Mouse (Mus musculus) lung, postnatal 25 days (tissue): Measurements from ENCODE around the gene Runx2.

ENCODE experiments used
- DNase-seq: peaks from one replicate; pipeline ENCODE4 v3.0.0; 2022; ENCODE audit warnings: low spot score

The Runx2 gene

DNA sequence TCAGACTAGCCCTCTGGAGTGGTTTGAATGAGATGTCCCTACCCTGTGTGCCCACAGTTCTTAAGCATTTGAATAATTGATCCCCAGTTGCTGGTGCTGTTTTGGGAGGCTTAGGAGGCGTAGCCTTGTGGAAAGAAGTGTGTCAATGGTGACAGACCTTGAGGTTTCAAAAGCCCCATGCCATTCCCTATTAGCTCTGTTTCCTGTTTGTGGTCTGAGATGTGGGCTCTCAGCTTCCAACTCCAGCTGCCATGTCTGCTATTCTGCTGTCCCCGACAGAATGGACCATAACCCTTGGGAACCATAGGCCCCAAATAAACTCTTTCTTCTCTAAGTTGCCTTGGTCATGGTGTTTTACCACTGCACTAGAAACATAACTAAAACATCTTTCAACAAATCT, 194.1 kb downstream of the Runx2 start:
- no peak for DNase-seq

GRCm38 (mm10) chr17:44618691-44619090, 195.9 kb downstream of the Runx2 start:
- no peak for DNase-seq

GRCm38 (mm10) chr17:44618175-44618574, 196.4 kb downstream of the Runx2 start:
- peak; percentile 39 for DNase-seq

DNA sequence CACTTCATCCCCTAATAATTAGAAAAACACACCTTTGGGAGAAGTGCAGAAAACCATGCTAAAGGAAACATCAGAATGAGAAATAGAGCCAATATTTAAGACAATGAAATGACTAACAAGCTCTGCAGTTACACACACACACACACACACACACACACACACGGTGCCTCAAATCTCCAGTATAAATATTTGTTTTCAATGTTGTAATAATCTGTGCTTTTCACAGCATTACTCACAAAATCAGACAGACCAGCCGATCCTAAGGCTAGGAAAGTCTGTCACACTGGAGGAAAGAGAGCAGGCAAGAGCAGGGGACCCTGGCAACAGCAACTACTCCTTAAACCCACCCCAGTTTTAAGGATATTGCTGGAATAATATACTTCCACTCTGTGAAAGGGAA, 196.9 kb downstream of the Runx2 start:
- no peak for DNase-seq

DNA sequence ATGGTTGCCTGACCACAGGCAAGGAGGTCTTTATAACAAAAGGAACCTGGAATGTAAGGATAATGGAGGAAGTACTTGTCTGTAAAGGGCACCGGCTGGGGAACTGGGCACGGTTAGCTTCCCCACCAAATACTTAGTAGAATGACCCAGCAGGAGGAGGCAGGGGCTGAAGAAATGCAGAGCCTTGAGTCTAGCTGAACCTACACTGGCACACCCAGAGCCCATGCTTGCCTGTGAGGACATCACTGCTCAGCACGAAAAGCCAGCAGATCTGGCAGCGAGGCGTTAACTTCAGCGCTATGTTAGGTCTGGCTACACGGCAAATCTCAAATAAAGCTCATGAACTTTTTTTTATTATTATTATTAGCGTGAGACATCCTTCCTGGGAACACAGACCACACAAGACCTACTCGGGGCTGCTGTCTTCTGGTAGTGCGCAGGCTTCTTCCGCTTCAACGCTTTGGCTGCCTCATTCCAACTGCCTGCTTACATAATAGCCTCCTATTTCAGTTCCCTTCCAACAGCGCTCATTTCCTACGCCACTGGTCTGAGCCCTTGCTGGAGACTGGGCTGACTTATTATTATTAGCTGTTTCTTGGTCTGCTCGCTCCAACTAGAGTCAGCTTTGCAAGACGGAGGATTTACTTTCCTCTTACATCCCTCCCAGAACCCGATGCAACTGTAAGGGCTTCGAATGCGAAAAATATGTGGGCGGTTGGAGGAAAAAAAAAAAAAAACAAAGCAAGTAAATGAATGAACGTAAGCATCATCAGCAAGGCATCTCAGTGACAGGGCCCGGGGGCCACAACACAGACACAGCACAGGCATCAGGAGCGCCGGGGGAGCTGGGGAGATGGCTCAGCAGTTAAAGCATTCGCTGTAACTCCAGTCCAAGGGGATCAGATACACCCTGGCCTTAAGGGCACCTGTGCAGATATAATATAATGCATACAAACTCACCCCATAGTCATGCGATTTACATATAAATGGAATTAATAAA, 200.6 kb downstream of the Runx2 start:
- peak; percentile 39 for DNase-seq

DNA sequence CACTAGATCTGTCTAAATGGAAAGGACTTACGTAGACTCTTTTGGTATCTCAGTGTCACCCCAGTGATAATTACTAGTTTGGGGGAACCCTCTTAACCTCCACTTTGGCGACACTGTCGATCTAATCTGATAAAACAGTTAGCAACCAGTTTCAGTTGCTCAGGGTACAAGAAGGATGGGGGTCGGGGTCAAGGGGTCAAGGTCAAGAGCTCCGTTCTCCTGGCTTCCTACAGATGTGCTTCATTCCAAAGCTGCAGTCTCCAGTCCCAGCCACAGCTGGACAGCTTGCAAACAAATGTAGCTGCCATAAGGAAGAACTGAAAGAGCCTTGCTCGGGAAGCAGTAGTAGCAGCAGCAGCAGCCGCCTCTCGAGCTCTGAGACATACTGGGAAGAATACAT, 202.0 kb downstream of the Runx2 start:
- DNase-seq = no peak

DNA sequence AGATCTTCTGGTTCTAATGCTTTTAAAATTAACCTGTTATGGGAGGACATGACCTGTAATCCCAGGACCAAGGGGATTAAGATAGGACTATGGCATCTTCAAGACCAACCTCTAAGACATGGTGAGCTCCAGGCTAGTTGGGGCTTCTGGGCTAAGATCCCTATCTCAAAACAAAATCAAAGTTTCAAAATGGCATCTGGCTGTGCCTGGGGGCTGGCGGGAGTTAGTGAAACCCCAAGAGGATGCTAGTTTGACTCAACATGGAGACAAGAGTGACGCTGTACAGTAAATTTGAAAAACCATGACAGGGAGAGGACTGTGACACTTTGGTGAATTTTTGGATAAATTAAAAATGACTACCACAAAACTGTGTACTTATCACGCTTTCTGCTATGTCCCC, 202.6 kb downstream of the Runx2 start:
- no peak for DNase-seq

GRCm38 (mm10) chr17:44611543-44611942, 203.1 kb downstream of the Runx2 start:
- no peak for DNase-seq

GRCm38 (mm10) chr17:44610828-44611227, 203.8 kb downstream of the Runx2 start:
- DNase-seq = no peak

DNA sequence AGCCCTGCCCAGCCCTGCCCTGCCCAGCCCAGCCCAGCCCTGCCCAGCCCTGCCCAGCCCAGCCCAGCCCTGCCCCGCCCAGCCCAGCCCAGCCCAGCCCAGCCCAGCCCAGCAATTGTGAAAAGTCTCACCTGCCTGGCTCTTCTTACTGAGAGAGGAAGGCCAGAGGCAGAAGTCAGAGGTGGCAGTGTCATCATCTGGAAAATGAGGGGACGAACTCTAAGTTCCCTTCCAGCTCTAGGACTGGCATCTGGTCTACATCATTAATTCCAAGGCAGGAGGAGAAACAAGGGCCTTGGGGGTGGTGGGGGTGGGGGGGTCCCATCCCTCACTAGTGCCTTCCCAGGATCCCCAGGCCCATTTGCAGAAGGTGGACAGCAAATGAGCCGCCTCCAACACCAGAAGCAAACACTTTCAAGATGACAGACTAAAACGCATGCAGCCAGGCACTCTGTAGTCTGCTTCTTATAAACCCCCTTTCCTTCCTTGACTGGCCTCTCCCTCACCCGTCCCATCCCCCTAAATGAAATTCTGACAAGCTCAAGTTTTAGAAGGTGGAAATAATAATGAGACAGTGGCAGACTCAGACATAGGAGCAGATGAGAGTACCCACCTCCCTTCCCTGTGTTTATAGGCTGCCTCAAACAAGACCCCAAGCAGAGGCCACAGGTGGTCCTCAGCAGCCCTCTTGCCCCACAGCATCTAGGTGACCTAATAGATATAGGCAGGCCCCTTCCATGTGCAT, 204.5 kb downstream of the Runx2 start:
- DNase-seq = no peak

GRCm38 (mm10) chr17:44609356-44609755, 205.2 kb downstream of the Runx2 start:
- no peak for DNase-seq

GRCm38 (mm10) chr17:44608907-44609306, 205.7 kb downstream of the Runx2 start:
- no peak for DNase-seq

- DNase-seq = no peak
These were observed 207.2 kb downstream of the Runx2 start for GRCm38 (mm10) chr17:44607383-44607782.

- DNase-seq = no peak
These were observed 208.4 kb downstream of the Runx2 start for GRCm38 (mm10) chr17:44606245-44606644.

GRCm38 (mm10) chr17:44605749-44606148, 208.8 kb downstream of the Runx2 start:
- no peak for DNase-seq

GRCm38 (mm10) chr17:44603170-44603569, 211.4 kb downstream of the Runx2 start:
- no peak for DNase-seq

DNA sequence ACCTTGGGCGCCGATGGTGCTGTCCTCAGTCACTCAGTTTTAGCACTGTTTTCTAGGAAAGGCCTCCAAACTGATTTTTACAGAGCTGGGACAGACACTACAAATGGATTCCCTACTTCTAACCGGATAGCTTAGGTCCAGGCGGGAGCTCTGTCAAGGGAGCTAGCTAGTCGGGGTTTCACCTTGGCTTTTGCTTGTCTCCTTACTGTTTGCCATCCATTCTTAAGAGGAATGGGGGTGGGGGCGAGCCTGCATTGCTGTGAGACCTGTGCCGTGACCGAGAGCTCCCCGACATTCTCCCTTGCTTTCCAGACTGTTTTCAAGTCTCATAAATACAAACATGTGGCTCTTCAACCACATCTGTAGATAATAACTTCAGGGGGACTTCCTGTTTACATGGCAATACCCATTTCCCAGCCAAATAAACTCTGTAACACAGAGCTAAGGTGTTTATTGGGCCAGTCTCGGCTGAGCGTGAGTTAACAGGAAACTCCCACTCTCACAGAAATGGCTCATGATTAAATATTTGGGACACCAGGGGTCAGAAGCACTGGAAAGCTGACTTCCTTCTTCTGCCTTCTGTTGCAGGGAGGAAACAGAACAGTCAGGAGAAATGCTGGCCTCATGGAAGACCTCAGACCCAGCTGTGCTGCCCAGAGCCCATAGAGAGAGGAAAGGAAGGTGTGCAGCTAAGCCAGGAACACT, 213.1 kb downstream of the Runx2 start:
- DNase-seq = no peak

- no peak for DNase-seq
These were observed 214.7 kb downstream of the Runx2 start for GRCm38 (mm10) chr17:44599856-44600255.

GRCm38 (mm10) chr17:44599132-44599531, 215.5 kb downstream of the Runx2 start:
- no peak for DNase-seq

GRCm38 (mm10) chr17:44597918-44598504, 216.6 kb downstream of the Runx2 start:
- DNase-seq = peak; percentile 17

- DNase-seq = no peak
These were observed 221.9 kb downstream of the Runx2 start for GRCm38 (mm10) chr17:44592737-44593090.
